Mouse (Mus musculus) neural tube, embryonic 11.5 days (tissue): Measurements from ENCODE around the gene Smad1. TPM values are rescaled to one million over a fixed set of nuclear protein-coding genes. Genes with fewer than 3 reads are reported as not detected.
"Not testable (repeated sequence)": the region's sequence is repeated elsewhere in the genome, so short reads cannot be mapped to it uniquely, and the experiment has no call there.

ENCODE experiments used
- ATAC-seq: fragments of 200-750 bp; cut with Nextera tagmentation; 2 replicates; pipeline ENCODE4 v1.8.0; 2017; ENCODE audit warnings: moderate number of reproducible peaks, mild to moderate bottlenecking, moderate TSS enrichment, moderate library complexity; ENCODE audit not compliant: insufficient read depth, low FRiP score, low TSS enrichment
- DNase-seq: peaks from one replicate; pipeline ENCODE4 v3.0.0-alpha.2; 2015; ENCODE audit warnings: low spot score
- H3K27ac ChIP-seq: fragments of 300-500 bp; sonication (generic); 2 replicates; pipeline ENCODE4 v1.5.1; 2014; ENCODE audit warnings: low read depth, mild to moderate bottlenecking, low read length
- H3K27me3 ChIP-seq: fragments of 300-500 bp; sonication (generic); 2 replicates; pipeline ENCODE4 v1.6.1; 2014; ENCODE audit warnings: mild to moderate bottlenecking, low read length, mixed read lengths; ENCODE audit not compliant: control insufficient read depth, insufficient read depth
- H3K36me3 ChIP-seq: fragments of 300-500 bp; sonication (generic); 2 replicates; pipeline ENCODE4 v1.6.1; 2014; ENCODE audit warnings: mild to moderate bottlenecking, low read length, moderate library complexity, mixed read lengths; ENCODE audit not compliant: control insufficient read depth, insufficient read depth
- H3K4me1 ChIP-seq: fragments of 300-500 bp; sonication (generic); 2 replicates; pipeline ENCODE4 v1.6.1; 2014; ENCODE audit warnings: low read length, mixed read lengths; ENCODE audit not compliant: control insufficient read depth, insufficient read depth
- H3K4me2 ChIP-seq: fragments of 300-500 bp; sonication (generic); 2 replicates; pipeline ENCODE4 v1.6.1; 2014; ENCODE audit warnings: low read depth, mild to moderate bottlenecking, moderate library complexity
- H3K4me3 ChIP-seq: fragments of 300-500 bp; sonication (generic); 2 replicates; pipeline ENCODE4 v1.5.1; 2014; ENCODE audit warnings: low read depth, low read length
- H3K9ac ChIP-seq: fragments of 300-500 bp; sonication (generic); 2 replicates; pipeline ENCODE4 v1.6.1; 2014; ENCODE audit warnings: mild to moderate bottlenecking, low read length
- H3K9me3 ChIP-seq: fragments of 300-500 bp; sonication (generic); 2 replicates; pipeline ENCODE4 v1.6.1; 2016; ENCODE audit warnings: low read length; ENCODE audit not compliant: control insufficient read depth
- WGBS: fragments of 180-500 bp; shearing (Covaris S2); extraction: QIAGEN DNeasy Blood & Tissue Kit; methylation state at CpG from one replicate; pipeline ENCODE4 v1.1.7; 2014; 5-methylcytosine and 5-hydroxymethylcytosine counted together
- polyA plus RNA-seq: library from polyadenylated mRNA; unstranded; fragments of >200 nt; fragmentation: Nextera tagmentation; extraction: Ambion mirVana; gene quantifications from 2 replicates; pipeline ENCODE4 v1.2.1, GENCODE M21; 2014

Gene Smad1
- polyA plus RNA-seq: 71.9 and 72.5 TPM in 2 replicates

DNA sequence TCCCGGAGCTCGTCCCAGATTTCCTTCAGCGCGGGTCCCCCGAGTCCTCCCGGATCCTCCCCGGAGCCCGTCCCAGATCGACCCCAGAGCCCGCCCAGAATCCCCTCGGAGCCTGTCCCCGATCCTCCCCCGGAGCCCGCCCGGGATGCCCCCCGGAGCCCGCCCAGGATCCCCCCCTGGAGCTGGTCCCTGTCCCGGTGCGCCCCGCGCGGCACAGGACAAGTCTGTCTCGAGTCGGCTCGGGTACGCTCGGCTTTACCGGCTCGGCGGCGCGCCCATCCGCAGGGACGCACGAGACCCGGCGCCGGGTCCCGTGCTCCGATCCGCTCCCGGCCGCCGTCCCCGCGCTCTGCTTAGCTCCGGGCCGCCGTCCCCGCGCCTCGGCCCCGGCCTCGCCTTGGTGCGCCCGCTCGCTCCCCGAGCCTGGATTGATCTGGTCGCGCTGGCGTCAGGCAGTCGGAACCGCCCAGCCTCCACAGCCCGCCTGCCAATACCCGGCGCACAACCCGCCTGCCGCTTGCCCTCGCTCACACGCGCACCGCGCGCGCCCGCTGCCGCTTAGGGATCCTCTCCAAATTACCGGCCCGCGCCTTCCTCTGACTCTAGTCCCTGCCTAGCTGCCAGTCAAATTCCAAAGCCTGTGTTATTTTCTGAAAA, at the start of gene Smad1:
Gene Smad1, minus strand, starts transcription at position 525 of the 657 bp plus-strand sequence.
- Histone ChIP-seq H3K27me3 (no peaks in the 10 kb centered on the region), H3K36me3 (no peaks in the 10 kb centered on the region), H3K9me3 (no peaks in the 10 kb centered on the region), H3K9ac (peak within 1 kb of the TSS; percentile 97), H3K4me2 (peak within 1 kb of the TSS; percentile 79), H3K4me3 (peak within 1 kb of the TSS; percentile 89), H3K4me1 (peaks cover 14% of the 10 kb centered on the region), H3K27ac (peak within 1 kb of the TSS; percentile 96)
- peak; percentile 96 for DNase-seq
- peak; percentile 87 for ATAC-seq
- under 1% methylated on average over 54 of the region's 80 CpGs for WGBS

GRCm38 (mm10) chr8:79447260-79447853, 48.0 kb upstream of the Smad1 start:
- H3K4me3 ChIP-seq: no peak overlapping the region
- H3K27me3 ChIP-seq: no peaks in the 10 kb centered on the region
- no peak overlapping the region for H3K4me2 ChIP-seq
- no peak overlapping the region for H3K27ac ChIP-seq
- ATAC-seq: no peak
- WGBS: 86% methylated on average over 10 of the region's 10 CpGs
- H3K9ac ChIP-seq: no peak overlapping the region
- no peaks in the 10 kb centered on the region for H3K4me1 ChIP-seq
- no peak for DNase-seq
- H3K9me3 ChIP-seq: no peaks in the 10 kb centered on the region
- no peaks in the 10 kb centered on the region for H3K36me3 ChIP-seq

DNA sequence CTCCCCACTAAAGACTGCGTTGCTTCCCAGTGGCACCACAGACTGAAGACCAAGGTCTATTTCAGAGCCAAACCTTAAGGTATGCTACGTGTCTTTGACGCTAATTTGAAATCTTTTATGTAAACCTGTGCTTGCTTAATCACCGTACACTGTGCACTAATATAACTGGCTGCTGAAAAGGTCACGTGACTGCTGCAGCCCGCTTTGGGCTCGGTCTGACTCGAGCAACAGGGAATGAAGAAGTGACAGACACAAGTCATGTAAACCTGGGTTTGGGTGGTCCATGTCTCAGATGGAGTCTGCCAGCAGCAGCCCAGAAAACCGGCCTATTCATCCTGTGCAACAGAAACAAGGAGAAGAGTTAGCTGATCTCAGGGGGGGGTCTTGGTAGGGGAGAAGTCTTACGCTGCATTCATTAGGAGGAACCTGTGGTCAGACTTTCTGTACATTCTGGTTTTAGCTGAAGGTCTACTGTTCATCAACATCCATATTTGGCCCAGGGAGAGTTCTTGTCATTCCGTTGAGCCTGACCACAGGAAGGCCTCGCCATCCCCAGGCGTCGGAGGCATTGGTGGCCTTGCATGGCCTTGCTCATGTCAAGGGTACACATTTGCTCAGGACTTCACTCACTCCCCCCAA, 44.3 kb upstream of the Smad1 start:
- Histone ChIP-seq H3K4me2 (no peak overlapping the region), H3K4me1 (no peaks in the 10 kb centered on the region), H3K27me3 (no peaks in the 10 kb centered on the region), H3K36me3 (no peaks in the 10 kb centered on the region), H3K27ac (no peak overlapping the region), H3K4me3 (no peak overlapping the region), H3K9ac (no peak overlapping the region), H3K9me3 (no peaks in the 10 kb centered on the region)
- 85% methylated on average over 14 of the region's 14 CpGs for WGBS
- ATAC-seq (no peak), DNase-seq (no peak)

GRCm38 (mm10) chr8:79433953-79434500, 34.7 kb upstream of the Smad1 start:
- no peak for ATAC-seq
- no peak for DNase-seq
- Histone ChIP-seq H3K27ac (no peak overlapping the region), H3K36me3 (no peaks in the 10 kb centered on the region), H3K4me3 (no peak overlapping the region), H3K9ac (no peak overlapping the region), H3K4me1 (no peaks in the 10 kb centered on the region), H3K9me3 (no peaks in the 10 kb centered on the region), H3K27me3 (no peaks in the 10 kb centered on the region), H3K4me2 (no peak overlapping the region)
- WGBS: 64% methylated on average over 4 of the region's 4 CpGs

DNA sequence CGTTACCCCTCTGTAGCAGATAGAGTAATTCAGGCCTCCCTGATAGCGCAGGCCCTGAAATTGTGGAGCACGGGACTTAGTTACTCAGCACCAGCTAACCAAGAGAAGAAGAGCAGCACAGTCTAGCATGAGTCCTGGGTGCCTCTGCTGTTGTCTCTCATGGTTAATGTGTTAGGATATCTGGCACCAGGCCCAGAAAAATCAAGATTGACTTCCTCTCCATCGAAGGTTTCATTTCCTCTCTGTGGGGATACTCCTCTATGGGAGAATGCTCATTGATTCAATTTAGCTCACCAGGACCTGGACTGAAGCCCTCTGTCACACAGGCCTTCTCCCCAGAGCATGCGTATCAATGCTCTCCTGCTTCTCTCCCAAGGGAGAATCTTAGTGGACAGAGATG, 15.6 kb upstream of the Smad1 start:
- Histone ChIP-seq H3K4me3 (no peak overlapping the region), H3K4me2 (no peak overlapping the region), H3K27me3 (no peaks in the 10 kb centered on the region), H3K9ac (no peak overlapping the region), H3K36me3 (no peaks in the 10 kb centered on the region), H3K4me1 (no peaks in the 10 kb centered on the region), H3K27ac (no peak overlapping the region), H3K9me3 (no peaks in the 10 kb centered on the region)
- no peak for ATAC-seq
- DNase-seq: no peak
- WGBS: 87% methylated on average over 5 of the region's 5 CpGs

GRCm38 (mm10) chr8:79410501-79410900, 11.2 kb upstream of the Smad1 start:
- Histone ChIP-seq H3K9me3 (no peaks in the 10 kb centered on the region), H3K4me1 (no peaks in the 10 kb centered on the region), H3K36me3 (no peaks in the 10 kb centered on the region), H3K27me3 (no peaks in the 10 kb centered on the region), H3K9ac (no peak overlapping the region), H3K4me3 (no peak overlapping the region), H3K27ac (no peak overlapping the region), H3K4me2 (no peak overlapping the region)
- WGBS: 86% methylated on average over 1 of the region's 1 CpGs
- DNase-seq (no peak), ATAC-seq (no peak)

DNA sequence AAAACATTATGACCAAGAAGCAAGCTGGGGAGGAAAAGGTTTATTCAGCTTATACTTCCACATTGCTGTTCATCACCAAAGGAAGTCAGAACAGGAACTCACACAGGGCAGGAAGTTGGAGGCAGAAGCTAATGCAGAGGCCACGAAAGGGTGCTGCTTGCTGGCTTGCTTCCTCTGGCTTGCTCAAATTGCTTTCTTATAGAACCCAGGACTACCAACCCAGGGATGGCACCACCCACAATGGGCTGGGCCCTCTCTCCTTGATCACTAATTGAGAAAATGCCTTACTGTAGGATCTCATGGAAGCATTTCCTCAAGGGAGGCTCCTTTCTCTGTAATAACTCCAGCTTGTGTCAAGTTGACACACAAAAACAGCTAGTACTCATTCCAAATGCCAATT, 8.0 kb upstream of the Smad1 start:
- not testable (repeated sequence) for H3K4me2 ChIP-seq, H3K36me3 ChIP-seq, H3K27ac ChIP-seq, H3K4me3 ChIP-seq, H3K4me1 ChIP-seq, H3K9ac ChIP-seq, H3K27me3 ChIP-seq, ATAC-seq, DNase-seq, H3K9me3 ChIP-seq
- 77% methylated on average over 1 of the region's 1 CpGs for WGBS

- Histone ChIP-seq H3K4me2 (no peak overlapping the region), H3K4me1 (no peaks in the 10 kb centered on the region), H3K27ac (no peak overlapping the region), H3K36me3 (no peaks in the 10 kb centered on the region), H3K4me3 (no peak overlapping the region), H3K9me3 (no peaks in the 10 kb centered on the region), H3K27me3 (no peaks in the 10 kb centered on the region), H3K9ac (no peak overlapping the region)
- DNase-seq (no peak), ATAC-seq (no peak)
- 54% methylated on average over 6 of the region's 6 CpGs for WGBS
These were observed 5.7 kb upstream of the Smad1 start for GRCm38 (mm10) chr8:79404895-79405557.
